Mouse (Mus musculus) megakaryocyte progenitor cell, adult 5-6 weeks (primary cell): ENCODE data around the gene Rab31. TPM values are rescaled to one million over a fixed set of nuclear protein-coding genes. Genes with fewer than 3 reads are reported as not detected.

Experiments used
- ATAC-seq: replicated peaks from 2 replicates; pipeline ENCODE4 v1.8.0; 2016; ENCODE audit warnings: mild to moderate bottlenecking, moderate TSS enrichment, inconsistent platforms; ENCODE audit not compliant: poor library complexity
- total RNA-seq, 2 experiments: library from RNA; stranded (forward) in 1 of 2; stranded (reverse) in 1 of 2; fragments of 157-497, 149-512 nt in 1 of 2; fragments of 200-1000 nt in 1 of 2; gene quantifications; 2 replicates each; pipeline versions ENCODE4 v1.2.3 to v1.2.4; 2015 to 2017

Gene Rab31
- total RNA-seq, 2 experiments from 2014 or later = 44.3 to 75.1 TPM

- ATAC-seq = no peak
Observed at GRCm38 (mm10) chr17:65741565-65741964, 31.0 kb downstream of the Rab31 start.

- ATAC-seq = no peak
Observed at GRCm38 (mm10) chr17:65739874-65740725, 32.5 kb downstream of the Rab31 start.

DNA sequence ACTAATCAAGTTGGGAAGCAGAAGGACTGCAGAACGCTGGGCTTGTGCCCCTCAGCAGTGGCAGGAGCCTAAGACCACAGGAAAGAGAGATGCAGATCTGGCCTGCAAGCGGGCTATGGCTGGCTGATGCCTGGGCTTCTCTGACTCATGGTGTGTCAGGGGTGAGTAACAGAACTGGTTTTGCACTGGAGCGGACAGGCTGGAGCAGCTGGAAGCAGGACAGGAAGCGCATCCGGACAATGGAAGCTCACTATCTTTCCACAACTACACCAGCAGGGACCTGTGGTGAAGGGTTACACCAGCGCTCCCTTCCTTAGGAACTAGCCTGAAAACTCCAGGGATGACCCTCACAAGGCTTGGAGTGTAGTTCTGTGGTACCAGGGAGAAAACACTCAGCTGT lies 34.9 kb downstream of the Rab31 start:
- ATAC-seq = peak; percentile 61

GRCm38 (mm10) chr17:65737175-65737574 lies 35.4 kb downstream of the Rab31 start:
- peak; percentile 51 for ATAC-seq

DNA sequence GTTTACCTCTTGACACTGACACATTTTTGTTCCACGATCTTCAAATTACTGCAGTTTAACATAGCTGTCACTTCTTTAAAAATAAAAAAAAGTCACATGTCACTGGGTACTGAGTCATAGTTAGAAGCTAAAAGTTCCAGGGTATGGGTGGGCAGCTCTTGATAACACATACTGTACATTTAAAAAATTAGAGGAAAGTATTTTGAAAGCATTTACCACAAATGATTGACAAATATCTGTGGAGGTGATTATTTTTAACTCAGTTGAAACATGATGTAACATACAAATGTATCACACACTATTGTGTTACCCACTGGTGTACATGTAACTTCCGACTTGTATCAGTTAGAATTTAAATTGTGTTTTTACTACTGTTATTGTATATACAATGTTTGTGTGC lies 37.5 kb downstream of the Rab31 start:
- ATAC-seq = peak; percentile 42

DNA sequence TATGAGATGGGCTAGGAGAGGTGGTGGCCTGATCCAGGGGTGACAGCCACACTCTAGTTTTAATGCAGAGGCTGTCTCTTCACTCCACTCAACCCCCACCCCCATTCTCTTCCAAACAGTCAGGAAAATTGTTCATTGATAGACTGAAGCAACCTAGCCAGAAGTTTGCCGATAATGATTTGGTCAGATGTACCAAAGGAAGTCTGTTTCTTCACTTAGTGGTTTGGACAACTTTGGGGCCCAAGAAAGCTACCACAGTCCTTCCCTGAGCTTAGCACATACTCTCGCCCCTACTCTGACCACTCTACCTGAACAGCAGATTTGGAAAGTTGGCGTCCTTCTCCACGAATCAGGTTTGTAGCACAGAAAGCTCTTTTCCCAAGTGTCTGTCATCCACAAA lies 39.9 kb downstream of the Rab31 start:
- ATAC-seq = no peak

- ATAC-seq = no peak
Observed at GRCm38 (mm10) chr17:65731710-65732109, 40.8 kb downstream of the Rab31 start.

GRCm38 (mm10) chr17:65729945-65730741 lies 42.4 kb downstream of the Rab31 start:
- peak; percentile 64 for ATAC-seq

DNA sequence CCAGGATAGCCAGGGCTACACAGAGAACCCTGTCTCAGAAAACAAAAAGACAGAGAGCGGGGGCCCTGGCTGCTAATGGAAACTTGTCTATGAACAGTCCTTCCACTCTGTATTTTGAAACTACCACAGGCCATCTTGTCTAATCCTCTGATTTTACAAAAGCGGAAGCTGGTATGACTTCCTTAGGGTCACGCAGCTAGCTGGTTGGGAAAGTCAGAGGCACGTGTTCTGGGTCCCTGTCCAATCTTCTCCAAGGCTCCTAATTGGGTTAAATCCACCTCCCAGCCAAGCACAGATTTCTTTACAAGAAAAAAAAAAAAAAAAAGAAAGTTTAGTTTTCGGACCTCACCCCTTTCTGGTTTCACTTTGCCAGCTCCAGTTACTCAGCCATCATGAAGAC lies 45.8 kb downstream of the Rab31 start:
- peak; percentile 46 for ATAC-seq

- 0 out of 2 replicates have a peak, but pooled peaks have one; percentile 21 for ATAC-seq
Observed at GRCm38 (mm10) chr17:65726274-65726673, 46.3 kb downstream of the Rab31 start.

DNA sequence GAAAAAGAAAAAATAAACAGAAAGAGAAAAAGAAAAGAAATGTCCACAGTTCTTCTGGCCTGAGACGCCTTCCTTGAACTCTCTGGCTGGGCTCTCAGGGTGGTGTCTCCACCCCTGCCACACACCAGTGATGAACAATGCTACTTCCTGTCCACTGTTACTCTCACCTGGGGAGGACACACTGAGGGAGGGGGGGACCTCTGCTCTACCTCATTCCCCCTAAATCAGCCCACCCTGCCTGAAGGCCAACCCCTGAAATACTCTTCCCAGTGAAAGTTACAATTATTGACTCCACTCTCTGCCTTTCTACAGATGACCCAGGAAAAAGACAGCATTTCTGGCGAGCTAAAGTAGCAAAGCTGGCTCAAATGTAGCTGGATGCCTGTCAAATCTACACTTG lies 46.7 kb downstream of the Rab31 start:
- ATAC-seq = no peak

GRCm38 (mm10) chr17:65725381-65725780 lies 47.2 kb downstream of the Rab31 start:
- ATAC-seq = no peak

GRCm38 (mm10) chr17:65724254-65724653 lies 48.3 kb downstream of the Rab31 start:
- peak; percentile 90 for ATAC-seq

DNA sequence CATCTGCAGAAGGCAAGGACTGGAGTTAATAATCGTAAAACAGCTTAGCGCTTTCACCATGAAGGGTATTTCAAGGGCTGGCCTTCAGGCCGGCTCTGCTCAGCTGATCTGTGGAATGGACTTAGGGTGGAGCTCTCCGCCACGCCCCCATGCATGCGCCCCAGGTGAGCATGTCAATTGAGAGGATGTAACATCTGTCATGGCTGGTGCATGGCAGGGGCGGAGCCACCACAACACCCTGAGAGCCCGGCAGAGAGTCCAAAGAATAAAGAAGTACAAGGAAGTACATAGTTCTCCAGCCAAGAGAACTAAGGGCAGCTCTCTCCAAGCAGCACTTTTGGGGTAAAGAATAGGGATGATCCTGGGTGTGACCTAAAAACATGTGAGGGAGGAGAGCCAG lies 48.9 kb downstream of the Rab31 start:
- ATAC-seq = no peak

DNA sequence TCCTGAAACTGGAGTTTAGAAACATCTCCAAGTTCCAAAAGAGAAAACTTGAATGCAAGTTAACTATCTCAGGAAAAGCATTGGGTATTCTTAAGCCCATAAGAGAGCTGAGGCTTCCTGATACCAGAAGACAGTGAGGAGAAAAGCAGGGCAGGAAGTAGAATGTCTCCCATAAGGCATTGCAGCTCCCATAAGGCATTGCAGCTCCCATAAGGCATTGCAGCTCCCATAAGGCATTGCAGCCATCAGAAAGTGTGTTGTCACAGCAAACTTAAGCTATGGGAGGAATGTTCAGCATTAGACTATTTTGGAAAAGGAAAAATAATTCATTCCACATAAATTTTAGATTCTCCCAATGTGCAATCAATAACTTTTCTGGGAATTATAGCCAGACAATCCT lies 51.2 kb downstream of the Rab31 start:
- no peak for ATAC-seq

GRCm38 (mm10) chr17:65719826-65720225 lies 52.7 kb downstream of the Rab31 start:
- ATAC-seq = no peak

DNA sequence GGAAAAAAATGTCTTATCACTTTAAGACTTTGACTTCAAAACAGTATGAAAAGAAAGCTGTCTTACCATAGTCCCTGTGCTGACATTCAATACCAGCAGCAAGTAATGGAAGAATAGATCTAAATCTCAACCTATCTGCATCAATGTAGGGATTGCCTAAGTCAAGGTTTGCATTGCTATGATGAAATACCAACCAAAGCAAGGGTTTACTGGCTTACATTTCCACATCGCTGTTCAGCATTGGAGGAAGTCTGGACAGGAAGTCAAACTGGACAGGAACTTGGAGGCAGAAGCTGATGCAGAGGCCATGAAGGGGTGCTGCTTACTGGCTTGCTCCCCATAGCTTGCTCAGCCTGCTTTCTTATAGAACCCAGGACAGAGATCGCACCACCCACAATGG lies 54.0 kb downstream of the Rab31 start:
- peak; percentile 93 for ATAC-seq

DNA sequence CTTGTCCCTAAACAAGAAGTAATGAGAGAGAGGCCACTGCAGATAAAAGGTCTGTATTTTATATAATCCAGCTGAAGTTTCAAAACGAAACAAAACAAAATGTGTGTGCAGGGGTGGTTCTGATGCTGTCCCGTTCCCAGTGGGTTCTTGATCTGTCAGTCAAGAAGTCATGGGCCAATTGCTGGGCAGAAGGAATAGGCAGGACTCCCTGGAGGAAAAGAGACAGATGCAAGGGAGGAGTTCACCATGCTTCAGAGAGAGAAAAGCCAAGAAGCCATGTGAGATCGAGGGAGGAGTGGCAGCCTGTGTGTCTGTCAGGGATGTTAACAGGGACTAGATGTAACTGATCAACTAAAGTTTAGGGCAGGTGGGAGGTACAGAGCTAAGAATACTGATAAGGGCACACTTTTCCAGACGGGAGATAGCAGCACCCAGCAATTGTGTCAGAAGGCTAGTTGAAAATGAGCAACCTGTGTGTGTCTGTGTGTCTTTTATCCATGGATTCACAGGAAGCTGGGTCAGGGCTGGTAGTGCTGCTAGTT lies 54.8 kb downstream of the Rab31 start:
- 0 out of 2 replicates have a peak, but pooled peaks have one; percentile 32 for ATAC-seq

DNA sequence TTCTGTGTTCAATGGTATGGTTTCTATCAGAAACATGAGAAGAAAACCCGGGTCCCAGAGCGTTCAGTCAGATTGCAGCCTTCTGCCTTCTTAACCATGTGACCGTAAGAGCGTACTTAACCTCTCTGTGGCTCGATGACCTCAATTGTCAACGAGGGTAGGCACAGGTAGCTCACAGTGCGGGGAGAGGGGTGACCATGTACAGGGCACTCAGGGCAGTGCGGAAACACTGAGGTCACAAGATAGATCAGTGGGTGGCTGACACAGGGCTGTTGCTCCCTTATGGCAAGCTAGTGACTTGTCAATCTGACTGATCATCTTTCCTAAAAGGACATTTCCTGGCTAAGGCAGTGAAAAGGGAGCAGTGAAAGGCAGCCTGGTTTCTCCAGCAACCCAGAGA lies 58.5 kb downstream of the Rab31 start:
- no peak for ATAC-seq

DNA sequence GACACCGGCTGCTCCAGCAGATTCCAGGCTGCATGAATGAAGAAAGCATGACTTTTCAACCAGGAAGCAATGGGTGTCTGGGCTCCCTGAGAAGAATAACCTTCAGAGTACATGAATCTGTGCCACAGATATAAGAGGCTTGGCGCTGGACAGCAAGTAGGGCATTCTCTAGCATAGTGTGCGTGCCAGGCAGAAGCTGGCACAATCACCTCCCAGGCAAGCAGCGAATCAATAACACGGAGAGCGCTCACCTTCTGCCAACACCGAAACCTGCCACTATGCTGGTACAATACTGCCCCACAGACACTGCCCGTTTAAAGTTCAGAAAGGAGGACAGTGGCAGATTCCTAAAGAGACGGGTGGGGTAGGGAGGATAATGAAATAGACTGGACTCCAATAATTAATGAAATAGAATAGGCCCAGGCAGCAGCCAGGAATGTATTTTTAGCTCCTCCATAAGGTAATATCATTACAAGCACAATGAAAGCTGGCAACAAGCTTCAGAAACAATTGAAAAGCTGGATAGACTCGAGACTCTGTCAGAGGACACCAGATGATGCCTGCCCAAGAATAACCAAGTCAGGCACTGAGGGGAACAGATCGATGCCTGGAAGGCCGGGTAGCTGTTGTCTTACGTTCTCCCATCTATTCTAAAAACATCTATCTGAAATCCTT lies 59.6 kb downstream of the Rab31 start:
- no peak for ATAC-seq

DNA sequence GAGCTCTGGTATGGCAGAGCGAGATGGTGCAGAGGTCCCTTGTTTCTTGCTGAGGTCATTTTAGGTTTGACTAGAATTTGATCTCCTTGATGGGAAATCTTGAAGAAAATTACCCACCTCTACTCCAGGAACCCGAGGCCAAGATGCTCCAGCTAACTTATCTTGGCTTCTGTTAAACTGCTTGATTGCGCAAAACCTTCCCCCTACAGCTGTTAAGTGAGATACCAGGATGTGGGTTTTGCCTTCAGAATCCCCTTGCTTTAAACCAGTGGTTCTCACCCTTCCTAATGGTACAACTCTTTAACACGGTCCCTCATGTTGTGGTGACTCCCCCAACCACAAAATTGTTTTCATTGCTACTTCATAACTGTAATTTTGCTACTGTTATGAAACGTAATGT lies 60.8 kb downstream of the Rab31 start:
- peak; percentile 44; the same call in 1 of the 2 replicates for ATAC-seq
